Mouse (Mus musculus) adrenal gland (tissue): Measurements from ENCODE around the gene Mars.

Source experiments
- intact Hi-C: fragments of 180-260 bp; cut with DNase I; formaldehyde crosslinking; loops from one replicate; pipeline ENCODE4 v1.15.1; 2025

The Mars gene

DNA sequence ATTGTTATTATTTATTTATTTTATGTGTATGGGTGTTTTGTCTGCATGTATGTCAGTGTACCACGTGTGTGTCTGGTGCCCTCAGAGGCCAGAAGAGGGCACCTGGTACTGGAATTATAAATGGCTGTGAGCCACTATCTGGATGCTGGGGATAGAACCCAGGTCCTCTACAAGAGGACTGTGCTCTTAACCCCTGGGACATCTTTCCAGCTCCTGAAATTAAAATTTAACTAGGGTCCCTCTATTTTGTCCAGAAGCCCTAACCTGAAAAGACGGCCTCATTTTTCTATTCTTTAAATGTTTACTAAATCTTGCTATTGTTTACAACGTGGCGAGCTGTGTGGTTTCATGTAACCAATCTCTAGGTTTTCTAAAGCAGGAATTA is 45.9 kb downstream of the Mars start:
- intact Hi-C loops: loop anchor here (1.0 to 5.0 kb wide), 2 partner anchors 25 to 47 kb away; partner anchors contain the start of gene Mars

DNA sequence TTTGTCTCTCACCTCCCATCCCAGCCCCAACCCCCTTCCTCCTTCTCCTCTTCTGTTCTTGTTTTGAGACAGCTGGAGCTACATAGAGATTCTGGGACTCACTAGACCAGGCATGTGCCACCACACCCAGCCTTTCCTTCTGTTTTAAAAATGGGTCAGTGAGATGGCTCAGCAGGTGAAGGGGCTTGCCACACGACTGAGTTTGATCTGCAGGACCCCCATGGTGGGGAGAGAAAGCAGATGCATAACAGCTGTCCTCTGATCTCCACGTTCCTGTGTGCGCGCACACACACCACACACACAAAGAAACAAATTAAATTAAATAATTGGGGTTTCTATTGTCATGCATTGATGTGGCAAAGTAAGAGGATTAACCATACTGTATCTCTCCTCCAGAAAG is 46.6 kb downstream of the Mars start:
- intact Hi-C loops: loop anchor here (5.0 kb wide), 1 partner anchor 47 kb away; the partner anchor contains the start of gene Mars

DNA sequence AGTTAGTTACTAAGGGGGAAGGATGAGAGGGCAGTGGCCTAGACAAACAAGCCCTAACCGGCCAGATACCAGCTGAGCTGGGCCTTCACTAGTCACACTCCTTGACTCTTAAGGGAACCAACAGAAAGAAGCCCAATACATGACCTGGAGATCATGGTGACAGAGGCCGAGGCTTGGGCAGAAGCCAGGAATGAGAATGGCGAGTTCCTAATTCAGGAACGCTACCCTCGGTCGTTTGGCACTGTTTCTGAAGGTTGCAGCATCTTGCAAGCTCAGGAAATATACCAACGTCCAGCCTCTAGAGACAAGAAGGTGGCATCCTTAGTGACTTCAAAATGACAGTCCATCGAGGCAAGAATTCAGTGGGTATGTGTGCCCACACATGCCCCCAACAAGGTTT is 47.2 kb downstream of the Mars start:
- intact Hi-C loops: no loop called here

DNA sequence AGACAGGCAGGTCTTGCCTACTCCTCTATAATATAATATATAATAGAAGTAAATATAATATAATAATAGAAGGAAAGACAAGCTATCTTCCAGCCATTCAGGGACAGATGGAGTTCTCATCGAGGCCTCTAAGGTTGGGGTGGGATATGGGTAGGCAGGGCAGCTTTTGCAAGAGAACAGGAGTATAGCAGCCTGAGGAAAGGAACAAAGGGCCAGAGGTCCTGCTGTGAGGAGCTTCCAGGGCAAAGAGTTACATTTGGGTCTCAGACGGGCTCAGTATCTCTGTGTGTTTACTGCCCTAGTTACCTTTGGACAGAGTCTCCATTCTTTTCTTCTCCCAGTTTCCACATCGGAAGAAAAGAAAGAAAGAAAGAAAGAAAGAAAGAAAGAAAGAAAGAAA is 48.0 kb downstream of the Mars start:
- intact Hi-C loops: no loop called here

DNA sequence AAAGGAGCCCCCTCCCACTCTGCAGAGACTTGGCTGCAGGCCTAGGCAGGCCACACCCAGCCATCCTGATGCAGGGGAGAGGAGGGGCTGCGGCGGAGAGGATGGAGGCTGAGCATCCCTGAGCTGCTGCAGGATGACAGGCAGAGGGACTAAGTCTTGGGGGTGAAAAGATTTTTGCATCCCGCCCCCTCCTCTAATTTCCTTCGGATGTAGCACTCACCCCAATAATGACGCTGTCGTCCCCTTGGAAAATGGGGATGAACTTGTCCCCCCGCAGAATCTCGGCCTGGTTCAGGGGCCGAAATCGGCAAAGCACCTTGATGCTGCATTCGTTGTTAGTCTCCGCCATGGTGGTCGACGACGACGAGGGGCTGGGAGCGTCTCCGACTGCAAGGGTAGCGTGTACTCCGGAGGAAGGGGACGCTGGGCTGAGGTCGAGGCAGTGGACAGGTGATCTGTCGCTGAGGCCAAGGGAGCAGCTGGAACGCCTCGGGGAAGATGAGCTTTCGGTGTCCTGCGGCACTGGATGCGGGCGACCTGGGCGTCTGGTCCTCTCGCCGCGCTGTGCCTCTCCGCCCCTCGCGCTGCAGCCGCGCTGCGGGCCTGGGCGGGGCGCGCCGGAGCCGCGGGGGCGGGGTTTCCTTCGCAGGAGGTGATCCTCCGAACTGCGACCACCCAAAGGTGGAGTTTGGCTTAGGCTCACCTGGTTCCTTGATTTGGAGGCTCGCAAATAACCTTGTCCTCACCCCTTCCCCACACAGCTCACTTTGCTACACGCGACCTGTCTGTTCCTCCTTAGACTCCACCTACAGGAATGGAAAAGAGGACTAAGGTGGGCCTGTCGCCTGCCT is 48.8 kb downstream of the Mars start, which contains the start of gene Kif5a:
Kif5a (minus strand) TSS at position 801 of the 851 bp plus-strand sequence.
- intact Hi-C loops: no loop called here

DNA sequence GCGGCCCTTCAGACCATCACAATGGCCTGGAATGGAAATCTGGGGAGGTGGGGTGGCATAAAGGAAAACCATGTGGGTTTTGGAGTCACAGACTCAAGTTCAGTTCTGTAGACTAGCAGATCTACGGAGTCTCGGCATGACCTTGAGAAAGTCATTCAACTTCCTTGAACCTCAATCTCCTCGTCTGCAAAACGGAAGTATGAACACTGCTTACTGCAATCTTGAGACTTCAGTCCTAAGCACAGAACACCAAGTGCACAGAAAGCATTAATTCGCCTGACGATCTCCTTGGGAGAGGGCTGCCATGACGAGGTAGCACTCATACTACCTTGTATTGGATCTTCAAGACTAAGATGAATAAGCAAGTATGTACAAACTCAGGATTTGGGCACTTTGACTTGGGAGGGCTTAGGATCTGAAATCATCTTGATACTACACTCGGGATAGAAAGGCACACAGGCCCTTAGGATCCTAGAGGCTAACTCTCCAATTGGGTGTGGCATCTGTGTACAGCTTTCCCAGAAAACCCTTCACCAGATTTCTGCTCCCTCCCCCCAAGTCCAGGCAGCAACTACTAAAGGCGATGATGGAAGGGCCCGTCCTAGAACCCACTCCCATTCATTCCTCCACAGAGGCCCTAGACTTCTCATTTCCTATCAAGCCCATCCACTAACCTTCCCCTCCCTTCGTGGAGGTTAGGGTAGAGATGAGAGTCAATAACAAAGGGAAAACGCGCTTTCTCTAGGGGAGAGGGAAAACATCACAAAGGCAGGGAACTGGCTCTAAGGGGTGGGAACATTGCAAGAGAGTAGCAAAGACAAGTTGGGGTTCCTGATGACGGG is 49.7 kb downstream of the Mars start:
- intact Hi-C loops: no loop called here

DNA sequence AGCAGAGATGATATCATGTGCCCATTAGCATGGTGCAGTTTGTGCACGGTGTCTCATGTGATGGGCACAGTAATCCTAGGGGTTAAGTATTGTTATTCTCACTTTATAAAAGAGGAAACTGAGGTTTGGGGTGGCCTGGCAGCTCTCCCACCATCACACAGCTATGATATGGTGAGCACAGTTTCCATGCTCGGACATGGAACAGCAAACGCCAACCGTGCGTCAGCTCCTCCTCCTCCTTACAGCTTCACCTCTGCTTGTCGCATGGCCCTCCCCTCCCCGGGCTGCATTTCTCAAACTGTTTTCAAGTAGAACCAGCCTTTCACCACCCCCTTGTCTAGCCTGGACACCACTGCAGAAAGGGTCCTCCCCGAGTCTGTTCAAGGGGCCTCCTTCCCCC is 53.1 kb downstream of the Mars start:
- intact Hi-C loops: no loop called here

DNA sequence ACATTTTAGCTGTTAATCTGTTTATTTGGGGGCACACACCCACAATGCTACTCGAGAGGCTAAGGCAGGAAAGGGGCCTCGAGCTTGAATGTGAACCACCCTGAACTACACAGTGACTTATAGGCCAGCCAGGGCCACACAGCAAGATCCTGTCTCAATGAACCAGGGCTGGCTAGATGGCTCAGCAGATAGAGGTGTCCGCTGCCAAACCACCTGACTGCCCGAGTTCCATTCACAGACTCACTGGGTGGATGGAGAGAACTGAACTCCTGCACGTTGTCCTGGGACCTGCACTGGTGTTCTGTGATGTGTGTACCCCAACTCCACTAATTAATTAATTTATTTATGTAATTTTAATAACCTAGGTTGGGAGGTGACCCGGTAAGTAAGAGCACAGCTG is 53.8 kb downstream of the Mars start:
- intact Hi-C loops: no loop called here

DNA sequence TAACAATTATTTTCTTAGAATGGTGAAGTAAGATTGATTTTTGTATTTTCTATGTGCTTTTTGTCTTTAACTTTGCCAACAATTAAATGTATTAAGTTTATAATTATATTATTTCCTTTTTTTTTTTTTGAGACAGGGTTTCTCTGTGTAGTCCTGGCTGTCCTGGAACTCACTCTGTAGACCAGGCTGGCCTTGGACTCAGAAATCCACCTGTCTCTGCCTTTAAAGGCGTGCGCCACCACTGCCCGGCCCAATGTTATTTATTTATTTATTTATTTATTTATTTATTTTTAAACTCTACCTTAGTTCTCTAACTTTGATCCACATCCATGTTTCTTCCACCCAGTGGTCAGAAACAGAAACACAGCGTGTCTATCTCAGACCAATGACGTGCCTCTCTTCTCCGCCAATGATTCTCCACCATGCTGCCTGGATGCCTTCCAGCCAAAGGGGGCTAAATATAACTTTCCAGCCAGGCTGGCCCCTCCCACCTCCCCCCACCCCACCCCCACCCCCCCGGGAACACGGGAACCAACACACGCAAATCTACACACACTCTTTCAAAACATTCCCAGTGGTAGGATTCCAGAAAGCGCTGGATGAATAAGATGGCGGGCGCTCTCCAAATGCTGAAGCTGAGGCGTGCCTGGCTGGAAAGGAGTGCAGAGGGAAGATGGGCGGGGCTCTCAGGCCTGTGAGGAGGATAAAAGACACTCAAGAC is 55.8 kb downstream of the Mars start:
- intact Hi-C loops: no loop called here

DNA sequence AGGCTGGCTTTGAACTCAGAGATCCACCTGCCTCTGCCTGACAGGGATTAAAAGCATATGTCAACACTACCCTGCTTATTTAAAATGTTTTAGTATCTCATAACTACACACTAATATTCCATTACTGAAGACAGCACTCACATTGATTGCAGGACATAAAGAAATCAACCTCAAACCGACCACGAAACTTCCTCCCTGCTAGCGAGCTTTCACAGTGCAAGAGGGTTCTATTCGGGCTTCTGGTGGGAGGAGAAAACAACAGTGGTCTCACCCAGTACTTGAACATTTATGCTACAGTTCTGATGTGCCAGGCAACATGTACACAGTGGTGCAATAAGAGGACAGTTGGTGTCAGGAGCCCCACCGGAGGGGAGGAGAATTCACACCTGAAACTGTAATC is 60.8 kb downstream of the Mars start:
- intact Hi-C loops: no loop called here
